Mouse (Mus musculus): Measurements from ENCODE around the gene Fam207a. TPM values are rescaled to one million over a fixed set of nuclear protein-coding genes. Genes with fewer than 3 reads are reported as not detected.

Gene Fam207a
- polyA plus RNA-seq, 1 experiment from 2014 or later: 48.0 TPM

DNA sequence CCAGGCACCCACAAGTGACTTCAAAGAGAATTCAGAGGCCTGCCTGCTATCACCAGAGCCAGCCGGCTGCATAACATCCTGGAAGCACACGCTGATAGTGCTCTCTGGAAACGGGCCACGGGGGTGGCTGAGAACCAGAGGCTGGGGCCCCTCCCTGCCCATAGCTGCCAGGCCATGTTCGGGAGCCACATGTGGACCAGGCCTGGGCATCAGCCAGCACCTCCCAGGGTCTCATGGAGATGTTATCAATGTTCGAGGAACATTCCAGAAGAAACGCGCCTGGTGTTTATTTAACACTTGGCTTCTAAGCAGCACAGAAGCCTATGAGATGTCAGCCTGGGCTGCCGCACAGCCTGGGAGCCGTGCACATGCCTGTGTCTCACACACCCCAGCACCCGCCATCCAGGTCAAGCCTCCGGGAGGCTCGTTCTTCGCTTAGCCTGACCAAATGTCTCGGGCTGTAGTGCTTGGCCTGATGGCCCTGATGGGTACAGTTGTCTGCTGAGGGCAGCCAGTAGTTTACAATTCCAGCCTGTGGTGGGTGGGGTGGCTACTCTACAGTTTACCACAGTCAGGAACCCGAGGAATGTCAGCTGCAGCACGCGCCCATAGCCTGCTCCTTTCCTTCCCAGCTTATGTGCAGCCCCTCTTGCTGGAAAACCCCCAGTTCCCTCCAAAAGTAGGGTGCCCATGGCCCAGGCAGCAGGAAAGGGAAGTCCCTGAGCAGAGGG, 31.2 kb downstream of the Fam207a start:
- H3K27me3 ChIP-seq (replicated peaks): no peaks in the 10 kb centered on the region
- H3K9me3 ChIP-seq: no peaks in the 10 kb centered on the region
- H3K4me2 ChIP-seq: no peak overlapping the region
- H3K4me1 ChIP-seq: no peaks in the 10 kb centered on the region
- no peak; the same call in 1 of the 2 replicates for ATAC-seq (replicated peaks)
- 75% methylated on average over 18 of the region's 18 CpGs for WGBS
- H3K27ac ChIP-seq: no peak overlapping the region
- peaks cover 26% of the 10 kb centered on the region for H3K36me3 ChIP-seq (replicated peaks)
- H3K4me3 ChIP-seq: no peak overlapping the region
- H3K9ac ChIP-seq: no peak overlapping the region

GRCm38 (mm10) chr10:77481814-77482213, 33.8 kb downstream of the Fam207a start:
- Histone ChIP-seq H3K9me3 (no peaks in the 10 kb centered on the region), H3K4me1 (no peaks in the 10 kb centered on the region), H3K27me3 (replicated peaks) (no peaks in the 10 kb centered on the region), H3K4me2 (no peak overlapping the region), H3K27ac (no peak overlapping the region), H3K36me3 (replicated peaks) (peaks cover under 1% of the 10 kb centered on the region; the same call in 1 of the 2 replicates), H3K4me3 (no peak overlapping the region), H3K9ac (no peak overlapping the region)
- no peak for ATAC-seq (replicated peaks)

GRCm38 (mm10) chr10:77479972-77480371, 35.6 kb downstream of the Fam207a start:
- Histone ChIP-seq H3K4me3 (no peak overlapping the region), H3K4me1 (no peaks in the 10 kb centered on the region), H3K9ac (no peak overlapping the region), H3K9me3 (no peaks in the 10 kb centered on the region), H3K27me3 (replicated peaks) (no peaks in the 10 kb centered on the region), H3K36me3 (replicated peaks) (no peaks in the 10 kb centered on the region), H3K4me2 (no peak overlapping the region), H3K27ac (no peak overlapping the region)
- no peak for ATAC-seq (replicated peaks)
- WGBS: 90% methylated on average over 1 of the region's 1 CpGs

GRCm38 (mm10) chr10:77476907-77477306, 38.7 kb downstream of the Fam207a start:
- 90% methylated on average over 3 of the region's 3 CpGs for WGBS
- Histone ChIP-seq H3K27me3 (replicated peaks) (no peaks in the 10 kb centered on the region), H3K9me3 (no peaks in the 10 kb centered on the region), H3K27ac (no peak overlapping the region), H3K4me1 (no peaks in the 10 kb centered on the region), H3K36me3 (replicated peaks) (no peaks in the 10 kb centered on the region), H3K4me2 (no peak overlapping the region), H3K4me3 (no peak overlapping the region), H3K9ac (no peak overlapping the region)
- no peak for ATAC-seq (replicated peaks)

DNA sequence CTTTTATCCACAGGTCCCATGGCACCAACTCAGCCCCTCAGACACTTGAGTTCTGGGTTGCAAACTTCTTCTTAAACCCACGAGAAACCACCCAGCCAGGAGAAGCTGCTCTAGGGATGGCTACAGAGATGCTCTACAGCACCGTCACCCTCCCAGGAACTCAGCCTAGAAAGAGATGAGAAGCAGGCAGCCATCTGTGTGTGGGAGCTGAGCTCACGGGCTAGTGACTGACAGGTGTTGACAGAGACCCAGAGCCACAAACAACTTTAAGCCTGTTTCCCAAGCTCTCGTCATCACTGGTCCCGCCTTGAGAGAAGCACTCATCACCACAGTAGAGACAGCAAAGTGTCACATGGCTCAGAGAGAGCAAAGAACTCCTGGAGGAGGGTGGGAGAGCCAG, 43.4 kb downstream of the Fam207a start:
- H3K36me3 ChIP-seq (replicated peaks): no peaks in the 10 kb centered on the region
- WGBS: 84% methylated on average over 5 of the region's 5 CpGs
- no peak overlapping the region for H3K9ac ChIP-seq
- no peak overlapping the region for H3K27ac ChIP-seq
- H3K4me2 ChIP-seq: no peak overlapping the region
- no peaks in the 10 kb centered on the region for H3K4me1 ChIP-seq
- no peaks in the 10 kb centered on the region for H3K9me3 ChIP-seq
- no peak for ATAC-seq (replicated peaks)
- H3K27me3 ChIP-seq (replicated peaks): no peaks in the 10 kb centered on the region
- no peak overlapping the region for H3K4me3 ChIP-seq

DNA sequence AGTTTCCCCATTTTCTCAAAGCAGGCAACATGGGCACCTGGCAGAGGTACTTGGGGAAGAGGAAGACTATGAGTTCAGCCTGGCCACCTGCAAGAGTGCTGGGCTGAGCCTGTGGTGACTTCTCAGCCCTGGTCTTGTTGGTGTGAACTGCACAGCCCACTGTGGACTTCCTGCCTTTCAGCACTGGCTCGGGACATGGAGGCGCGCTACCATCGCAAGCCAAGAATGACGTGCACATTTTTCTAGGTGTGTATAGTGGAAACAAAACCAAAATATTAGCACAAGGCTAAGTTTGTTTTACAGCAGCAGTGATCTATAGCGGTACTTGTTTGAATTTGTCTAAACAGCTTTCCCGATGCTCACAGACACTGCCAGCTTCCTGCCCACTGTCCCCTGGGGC, 44.1 kb downstream of the Fam207a start:
- 89% methylated on average over 7 of the region's 7 CpGs for WGBS
- ATAC-seq (replicated peaks): no peak
- no peaks in the 10 kb centered on the region for H3K27me3 ChIP-seq (replicated peaks)

GRCm38 (mm10) chr10:77470763-77471162, 44.8 kb downstream of the Fam207a start:
- WGBS: 74% methylated on average over 3 of the region's 3 CpGs
- H3K9me3 ChIP-seq: no peaks in the 10 kb centered on the region
- no peak overlapping the region for H3K9ac ChIP-seq
- no peak overlapping the region for H3K4me3 ChIP-seq
- no peaks in the 10 kb centered on the region for H3K27me3 ChIP-seq (replicated peaks)
- H3K27ac ChIP-seq: no peak overlapping the region
- H3K4me2 ChIP-seq: no peak overlapping the region
- H3K36me3 ChIP-seq (replicated peaks): no peaks in the 10 kb centered on the region
- no peak for ATAC-seq (replicated peaks)
- H3K4me1 ChIP-seq: no peaks in the 10 kb centered on the region

More for the DNA sequence above, 44.1 kb downstream of the Fam207a start:
- Histone ChIP-seq H3K9me3 (no peaks in the 10 kb centered on the region), H3K4me1 (no peaks in the 10 kb centered on the region), H3K9ac (no peak overlapping the region), H3K27ac (no peak overlapping the region), H3K4me3 (no peak overlapping the region), H3K4me2 (no peak overlapping the region), H3K36me3 (replicated peaks) (no peaks in the 10 kb centered on the region)

GRCm38 (mm10) chr10:77468675-77469074, 46.9 kb downstream of the Fam207a start:
- WGBS: 71% methylated on average over 4 of the region's 4 CpGs
- no peaks in the 10 kb centered on the region for H3K36me3 ChIP-seq (replicated peaks)
- no peak for ATAC-seq (replicated peaks)
- no peak overlapping the region for H3K27ac ChIP-seq
- H3K9me3 ChIP-seq: no peaks in the 10 kb centered on the region
- no peak overlapping the region for H3K4me3 ChIP-seq
- no peaks in the 10 kb centered on the region for H3K27me3 ChIP-seq (replicated peaks)
- H3K9ac ChIP-seq: no peak overlapping the region
- no peak overlapping the region for H3K4me2 ChIP-seq
- H3K4me1 ChIP-seq: no peaks in the 10 kb centered on the region

GRCm38 (mm10) chr10:77467407-77467806, 48.2 kb downstream of the Fam207a start:
- no peaks in the 10 kb centered on the region for H3K9me3 ChIP-seq
- ATAC-seq (replicated peaks): no peak
- no peak overlapping the region for H3K4me2 ChIP-seq
- no peaks in the 10 kb centered on the region for H3K36me3 ChIP-seq (replicated peaks)
- H3K9ac ChIP-seq: no peak overlapping the region
- no peaks in the 10 kb centered on the region for H3K4me1 ChIP-seq
- H3K27ac ChIP-seq: no peak overlapping the region
- no peak overlapping the region for H3K4me3 ChIP-seq
- H3K27me3 ChIP-seq (replicated peaks): no peaks in the 10 kb centered on the region
- WGBS: 90% methylated on average over 6 of the region's 6 CpGs

DNA sequence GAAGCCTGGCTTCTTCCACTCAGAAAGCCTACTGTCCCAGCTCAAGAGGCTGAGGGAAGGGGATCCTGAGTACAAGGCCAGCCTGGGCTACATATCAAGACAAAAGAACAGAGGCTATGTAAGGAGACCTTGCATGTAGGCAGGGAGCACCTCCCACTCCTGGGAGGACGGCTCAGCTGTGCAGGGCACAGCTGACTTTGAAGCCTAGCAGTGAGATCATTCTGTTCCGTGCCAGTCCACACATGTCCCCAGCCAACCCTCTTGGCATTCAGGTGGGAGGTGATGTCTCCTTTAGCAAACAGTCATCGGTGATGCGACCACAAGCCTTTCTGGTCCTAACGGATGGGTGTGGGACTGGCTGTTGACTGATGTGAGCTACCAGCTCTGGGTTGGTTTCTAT, 49.7 kb downstream of the Fam207a start:
- Histone ChIP-seq H3K27me3 (replicated peaks) (no peaks in the 10 kb centered on the region), H3K36me3 (replicated peaks) (no peaks in the 10 kb centered on the region), H3K9me3 (no peaks in the 10 kb centered on the region), H3K9ac (no peak overlapping the region), H3K4me2 (no peak overlapping the region), H3K4me3 (no peak overlapping the region), H3K4me1 (no peaks in the 10 kb centered on the region), H3K27ac (no peak overlapping the region)
- WGBS: 84% methylated on average over 5 of the region's 5 CpGs
- ATAC-seq (replicated peaks): no peak

DNA sequence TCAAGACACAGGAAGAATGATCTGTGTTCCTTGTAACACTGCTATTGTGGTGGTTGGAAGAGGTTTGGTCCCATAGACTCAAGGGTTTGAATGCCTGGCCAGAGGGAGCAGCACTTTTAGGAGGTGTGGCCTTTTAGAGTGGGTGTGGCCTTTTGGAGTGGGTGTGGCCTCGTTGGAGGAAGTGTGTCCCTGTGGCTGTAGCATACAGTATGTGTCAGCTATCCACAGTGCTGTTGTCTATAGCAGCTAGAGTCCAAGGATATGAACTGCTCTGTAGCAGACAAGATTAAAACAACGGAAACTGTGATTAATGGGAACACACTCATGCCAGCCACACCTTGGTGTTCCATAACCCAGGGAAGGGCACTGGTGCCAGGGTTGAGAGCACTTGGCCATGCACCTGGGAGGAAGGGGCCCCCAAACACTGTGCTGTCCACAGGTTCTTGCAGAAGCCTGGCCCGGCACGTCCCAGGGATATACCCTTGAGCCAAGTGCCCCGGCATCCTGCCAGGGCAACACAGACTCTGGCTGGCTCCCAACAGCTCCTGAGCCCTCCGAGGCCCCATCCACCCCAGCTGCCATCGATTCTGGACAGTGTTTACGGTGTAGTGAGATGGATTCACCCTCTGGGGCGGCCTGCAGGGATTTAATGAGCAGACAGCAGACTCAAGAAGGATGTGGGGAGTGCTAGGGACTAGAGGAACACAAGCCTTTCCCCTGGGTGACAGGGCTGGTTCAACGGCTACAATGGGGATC, 51.2 kb downstream of the Fam207a start:
- Histone ChIP-seq H3K9ac (no peak overlapping the region), H3K36me3 (replicated peaks) (no peaks in the 10 kb centered on the region), H3K27me3 (replicated peaks) (no peaks in the 10 kb centered on the region), H3K4me1 (no peaks in the 10 kb centered on the region), H3K4me3 (no peak overlapping the region), H3K27ac (no peak overlapping the region), H3K9me3 (no peaks in the 10 kb centered on the region), H3K4me2 (no peak overlapping the region)
- no peak for ATAC-seq (replicated peaks)
- 61% methylated on average over 10 of the region's 10 CpGs for WGBS

DNA sequence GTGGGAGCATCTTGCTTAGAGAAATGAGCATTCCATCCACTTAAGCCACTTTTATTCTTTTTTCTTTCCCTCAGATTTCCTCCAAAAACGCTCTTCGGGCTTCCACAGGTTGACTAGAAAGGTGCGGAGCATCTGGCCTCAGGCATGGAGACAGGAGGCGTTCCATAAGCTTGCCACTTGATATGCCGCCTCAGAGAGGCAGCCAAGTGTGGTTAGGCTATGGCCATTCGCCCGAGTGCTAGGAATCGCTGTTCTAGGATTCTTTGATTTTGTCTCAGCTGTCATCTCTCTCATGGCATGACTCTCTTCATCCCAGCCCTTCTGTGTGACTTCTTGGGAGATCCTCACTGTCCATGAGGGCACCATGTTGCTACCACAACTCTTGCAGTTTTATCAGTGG, 54.4 kb downstream of the Fam207a start:
- H3K4me3 ChIP-seq: no peak overlapping the region
- no peak for ATAC-seq (replicated peaks)

GRCm38 (mm10) chr10:77457701-77458100, 57.9 kb downstream of the Fam207a start:
- no peak for ATAC-seq (replicated peaks)
- Histone ChIP-seq H3K9me3 (no peaks in the 10 kb centered on the region), H3K27me3 (replicated peaks) (no peaks in the 10 kb centered on the region), H3K36me3 (replicated peaks) (no peaks in the 10 kb centered on the region), H3K4me1 (no peaks in the 10 kb centered on the region), H3K27ac (no peak overlapping the region), H3K4me2 (no peak overlapping the region), H3K9ac (no peak overlapping the region), H3K4me3 (no peak overlapping the region)
- 86% methylated on average over 3 of the region's 3 CpGs for WGBS

More for the DNA sequence above, 54.4 kb downstream of the Fam207a start:
- Histone ChIP-seq H3K4me1 (no peaks in the 10 kb centered on the region), H3K36me3 (replicated peaks) (no peaks in the 10 kb centered on the region), H3K27me3 (replicated peaks) (no peaks in the 10 kb centered on the region), H3K4me2 (no peak overlapping the region), H3K27ac (no peak overlapping the region), H3K9ac (no peak overlapping the region), H3K9me3 (no peaks in the 10 kb centered on the region)
- 91% methylated on average over 8 of the region's 8 CpGs for WGBS
